10 mouse cellular contexts compared by ENCODE assay signal in the genomic region with DNA sequence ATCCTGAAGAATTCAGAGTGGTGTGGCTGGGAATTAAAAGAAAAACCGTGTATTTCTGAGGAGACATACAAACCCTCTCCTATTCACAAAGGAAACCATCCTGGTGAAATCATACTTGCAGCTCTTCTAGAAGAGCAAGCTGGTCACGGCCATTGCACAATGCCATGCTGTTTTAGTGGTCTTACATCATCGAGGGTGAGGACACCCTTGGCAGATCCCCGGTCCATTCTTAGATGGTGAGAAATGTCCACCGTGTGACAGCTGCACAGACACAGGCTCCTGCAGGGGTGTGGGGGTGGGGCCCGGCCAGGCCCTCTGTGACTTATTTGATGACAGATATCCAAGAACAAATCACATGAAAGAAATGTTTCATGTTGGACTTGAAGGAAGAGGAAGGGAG. TPM values are rescaled to one million over a fixed set of nuclear protein-coding genes. Genes with fewer than 3 reads are reported as not detected.
DNase-seq lines count a peak whose midpoint lies in the region; ATAC-seq and TF ChIP-seq lines count a peak whose summit lies in the region.
"Had no signal": no experiment of that assay in that cellular context is flagged by ENCODE, and none has a peak within 500 bp of the region (broad histone marks: within the 10 kb centered on the region; RNA-seq: fewer than 3 reads in every experiment).

No protein-coding gene starts in this region.

- TF ChIP-seq CTCF in C2C12 (IDR thresholded peaks at IDR 0.05; ENCODE audit: control insufficient read depth, insufficient read depth, insufficient read length): no peak
- no peak for TF ChIP-seq CTCF in lung, embryonic 14.5 days (IDR thresholded peaks at IDR 0.05; ENCODE audit: low read depth)

- intact Hi-C loops in gastrocnemius, postnatal 36 days (cut with DNase I): no loop called here

- no peaks in the 10 kb centered on the region for H3K79me3 ChIP-seq in C2C12 (ENCODE audit: low read depth)

- H3K9me3 ChIP-seq in lung, embryonic 14.5 days (ENCODE audit: low read depth, low read length): no peaks in the 10 kb centered on the region

- H3K4me2 ChIP-seq in lung, embryonic 14.5 days: no peak overlapping the region

- H3K4me3 ChIP-seq in C2C12 (ENCODE audit: insufficient read depth, poor library complexity, severe bottlenecking): no peak overlapping the region
- H3K4me3 ChIP-seq in lung, embryonic 14.5 days (ENCODE audit: low read depth, low read length): no peak overlapping the region

- H3K27me3 ChIP-seq in C2C12 (ENCODE audit: control insufficient read depth, insufficient read depth, insufficient read length): no peaks in the 10 kb centered on the region
- no peaks in the 10 kb centered on the region for H3K27me3 ChIP-seq in lung, embryonic 14.5 days (ENCODE audit: insufficient read depth, low read length)

- no peaks in the 10 kb centered on the region for H3K36me3 ChIP-seq in C2C12 (ENCODE audit: control insufficient read depth, insufficient read depth)
- no peaks in the 10 kb centered on the region for H3K36me3 ChIP-seq in lung, embryonic 14.5 days (ENCODE audit: insufficient read depth)

- H3ac ChIP-seq in C2C12 (ENCODE audit: control insufficient read depth, insufficient read length, low read depth): no peak overlapping the region

- H3K79me2 ChIP-seq in C2C12 (ENCODE audit: control insufficient read depth, insufficient read depth): no peaks in the 10 kb centered on the region

- H3K4me1 ChIP-seq in lung, embryonic 14.5 days (ENCODE audit: insufficient read depth): no peaks in the 10 kb centered on the region

- peak; percentile 69 for ATAC-seq in frontal cortex, adult (ENCODE audit: low TSS enrichment)
- ATAC-seq in lung, embryonic 14.5 days (ENCODE audit: insufficient read depth): peak; percentile 83
- no peak for ATAC-seq in megakaryocyte-erythroid progenitor cell, adult 5-6 weeks (replicated peaks; ENCODE audit: low FRiP score, low TSS enrichment, poor library complexity, severe bottlenecking)

- no peak overlapping the region for H3K27ac ChIP-seq in lung, embryonic 14.5 days (ENCODE audit: low read depth)

- 38% methylated on average over 6 of the region's 6 CpGs for WGBS in lung, embryonic 14.5 days

- H3K9ac ChIP-seq in lung, embryonic 14.5 days: no peak overlapping the region

- DNase-seq in frontal cortex, postnatal 14 days (ENCODE audit: low spot score in 2 of 2): no peak
- peak; percentile 34 to 36 for DNase-seq in gastrocnemius, postnatal 36 days
- DNase-seq in lung, embryonic 14.5 days: peak; percentile 73
- no peak for DNase-seq in frontal cortex, postnatal 25 days (ENCODE audit: low spot score in 2 of 2)
- DNase-seq in kidney, adult 11 months: no peak

TF ChIP-seq in C2C12, 6 proteins besides CTCF, POLR2A, EP300 and RAD21:
- no peak for TF ChIP-seq FOSL1 (IDR thresholded peaks at IDR 0.05; ENCODE audit: insufficient read depth, low read length, poor library complexity, severe bottlenecking)
- peak; percentile 85 for TF ChIP-seq CEBPB (IDR thresholded peaks at IDR 0.05; ENCODE audit: low read depth)
- no peak for TF ChIP-seq MYOG (IDR thresholded peaks at IDR 0.05; ENCODE audit: control insufficient read depth, extremely low read depth, insufficient read length)
- peak; percentile 76 for TF ChIP-seq MYOD1 (IDR thresholded peaks at IDR 0.05; ENCODE audit: control insufficient read depth, insufficient read length, low read depth)

RNA-seq across cellular contexts. Expression of a gene that starts 8.9 kb away (rescaled TPM):
- polyA plus RNA-seq in C2C12 (2012; fragmentation: generic; extraction: Trizol): not detected
- total RNA-seq in gastrocnemius, postnatal 36 days (2021): not detected
- polyA plus RNA-seq in lung, embryonic 14.5 days (2014; fragmentation: Nextera tagmentation; extraction: Ambion mirVana): 0.09 and 0.20 TPM in 2 replicates
- 0.28 and 0.35 TPM in 2 replicates for total RNA-seq in megakaryocyte-erythroid progenitor cell, adult 5-6 weeks (2014; fragmentation: Nextera tagmentation)
- not detected in 2 replicates for total RNA-seq in megakaryocyte-erythroid progenitor cell, adult 5-6 weeks (2017)
- polyA plus RNA-seq: gonadal fat pad, adult 2 months had no signal

RNA-seq across cellular contexts. Expression of a gene that starts 14.5 kb away (rescaled TPM):
- polyA plus RNA-seq in C2C12 (2012; fragmentation: generic; extraction: Trizol): not detected
- not detected for total RNA-seq in gastrocnemius, postnatal 36 days (2021)
- polyA plus RNA-seq in lung, embryonic 14.5 days (2014; fragmentation: Nextera tagmentation; extraction: Ambion mirVana): 0.11 and 0.20 TPM in 2 replicates
- total RNA-seq in megakaryocyte-erythroid progenitor cell, adult 5-6 weeks (2014; fragmentation: Nextera tagmentation): not detected in 2 replicates
- total RNA-seq in megakaryocyte-erythroid progenitor cell, adult 5-6 weeks (2017): not detected in 2 replicates
- total RNA-seq: neutrophil, adult 5-6 weeks had no signal
- polyA plus RNA-seq: gonadal fat pad, adult 2 months had no signal

RNA-seq across cellular contexts. Expression of a gene that starts 18.5 kb away (rescaled TPM):
- polyA plus RNA-seq in C2C12 (2012; fragmentation: generic; extraction: Trizol): 9.7 TPM
- total RNA-seq in gastrocnemius, postnatal 36 days (2021): 1 to 10 TPM; 1.6 to 2.1 TPM
- polyA plus RNA-seq in lung, embryonic 14.5 days (2014; fragmentation: Nextera tagmentation; extraction: Ambion mirVana): 27.3 and 29.2 TPM in 2 replicates
- 0.79 and 2.7 TPM in 2 replicates for total RNA-seq in megakaryocyte-erythroid progenitor cell, adult 5-6 weeks (2014; fragmentation: Nextera tagmentation)
- total RNA-seq in megakaryocyte-erythroid progenitor cell, adult 5-6 weeks (2017): 1.1 and 5.3 TPM in 2 replicates
- total RNA-seq: neutrophil, adult 5-6 weeks had no signal

RNA-seq across cellular contexts. Expression of a gene that starts 29.5 kb away (rescaled TPM):
- polyA plus RNA-seq in C2C12 (2012; fragmentation: generic; extraction: Trizol): 12.6 TPM
- 1 to 10 TPM; 1.5 to 2.2 TPM for total RNA-seq in gastrocnemius, postnatal 36 days (2021)
- polyA plus RNA-seq in lung, embryonic 14.5 days (2014; fragmentation: Nextera tagmentation; extraction: Ambion mirVana): 3.1 and 3.3 TPM in 2 replicates
- not detected in 2 replicates for total RNA-seq in megakaryocyte-erythroid progenitor cell, adult 5-6 weeks (2014; fragmentation: Nextera tagmentation)
- total RNA-seq in megakaryocyte-erythroid progenitor cell, adult 5-6 weeks (2017): not detected in 2 replicates
- total RNA-seq: neutrophil, adult 5-6 weeks had no signal

RNA-seq across cellular contexts. Expression of a gene that starts 50.1 kb away (rescaled TPM):
- polyA plus RNA-seq in C2C12 (2012; fragmentation: generic; extraction: Trizol): 365 TPM
- 100 to 1,000 TPM; 297 to 327 TPM for total RNA-seq in gastrocnemius, postnatal 36 days (2021)
- polyA plus RNA-seq in lung, embryonic 14.5 days (2014; fragmentation: Nextera tagmentation; extraction: Ambion mirVana): 139 and 155 TPM in 2 replicates
- total RNA-seq in megakaryocyte-erythroid progenitor cell, adult 5-6 weeks (2014; fragmentation: Nextera tagmentation): 291 and 377 TPM in 2 replicates
- 512 and 515 TPM in 2 replicates for total RNA-seq in megakaryocyte-erythroid progenitor cell, adult 5-6 weeks (2017)

Comparison
In these comparisons a context has a peak if more than half of its experiments do, and no peak if none do; other contexts are left out.
1. DNase-seq: peak in gastrocnemius, postnatal 36 days (2 of 2) and lung, embryonic 14.5 days (single experiment); none in frontal cortex, postnatal 14 days (0 of 2), frontal cortex, postnatal 25 days (0 of 2) and kidney, adult 11 months (single experiment).